Mouse (Mus musculus) CH12.LX (cell line): ENCODE data around the gene Dnaja3. TPM values are rescaled to one million over a fixed set of nuclear protein-coding genes. Genes with fewer than 3 reads are reported as not detected.

Experiments
- DNase-seq: peaks from one replicate; pipeline ENCODE4 v3.0.0-alpha.2; 2013; ENCODE audit errors: extremely low read depth
- H3K27ac ChIP-seq: 2 replicates; pipeline ENCODE4 v1.5.1; 2012; ENCODE audit warnings: low read depth, mild to moderate bottlenecking, control low read depth, moderate library complexity; ENCODE audit not compliant: insufficient read depth
- H3K27me3 ChIP-seq: replicated peaks from 2 replicates; pipeline ENCODE3; 2012; ENCODE audit warnings: inconsistent platforms
- H3K36me3 ChIP-seq, 2 experiments: replicated peaks in 1 of 2; 2 replicates each; pipeline versions ENCODE3 to v1.6.1; 2012; ENCODE audit warnings: inconsistent platforms in 1 of 2, low read length in 1 of 2, mild to moderate bottlenecking in 1 of 2, mixed read lengths in 1 of 2, moderate library complexity in 1 of 2; ENCODE audit not compliant: control insufficient read depth in 1 of 2, insufficient read depth in 1 of 2
- H3K4me1 ChIP-seq, 2 experiments: 2 replicates each; pipeline ENCODE4 v1.6.1; 2012; ENCODE audit warnings: inconsistent platforms in 1 of 2, moderate library complexity in 1 of 2; ENCODE audit not compliant: insufficient read depth in 2 of 2, control insufficient read depth in 1 of 2
- H3K4me2 ChIP-seq: 2 replicates; pipeline ENCODE4 v1.6.1; 2012; ENCODE audit warnings: low read depth, mild to moderate bottlenecking, control low read depth; ENCODE audit not compliant: poor library complexity, insufficient read depth, severe bottlenecking
- H3K4me3 ChIP-seq, 3 experiments: fragments of 150-350 bp in 1 of 3; sonication (generic) in 1 of 3; replicated peaks in 1 of 3; 2 replicates each; pipeline versions ENCODE3 to v1.5.1; 2011 to 2012; ENCODE audit warnings: low read depth in 2 of 3, low read length in 2 of 3, mild to moderate bottlenecking in 2 of 3, moderate library complexity in 2 of 3, control low read depth in 1 of 3, improper control_type of control experiment in 1 of 3, inconsistent platforms in 1 of 3, mixed read lengths in 1 of 3; ENCODE audit not compliant: poor library complexity in 1 of 3
- H3K79me2 ChIP-seq: replicated peaks from 2 replicates; pipeline ENCODE4 v1.6.1; 2012; ENCODE audit warnings: mild to moderate bottlenecking, moderate library complexity; ENCODE audit not compliant: control insufficient read depth, poor library complexity, insufficient read depth, severe bottlenecking; ENCODE audit errors: extremely low read depth
- H3K9ac ChIP-seq: 2 replicates; pipeline ENCODE4 v1.6.1; 2012; ENCODE audit warnings: low read depth, mild to moderate bottlenecking, control low read depth, moderate library complexity; ENCODE audit not compliant: insufficient read depth
- H3K9me3 ChIP-seq: replicated peaks from 2 replicates; pipeline ENCODE3; 2012; ENCODE audit warnings: low read length, inconsistent platforms, mixed read lengths
- CHD1 ChIP-seq: IDR thresholded peaks from 2 replicates; pipeline ENCODE4 v1.6.1; 2012; ENCODE audit warnings: low read depth, low read length, improper control_type of control experiment, inconsistent platforms
- E2F4 ChIP-seq: IDR thresholded peaks from 2 replicates; pipeline ENCODE4 v1.6.1; 2011; ENCODE audit warnings: low read depth, low read length, improper control_type of control experiment; ENCODE audit not compliant: insufficient replicate concordance
- EP300 ChIP-seq: IDR thresholded peaks from 2 replicates; pipeline ENCODE4 v1.6.1; 2011; ENCODE audit warnings: low read length, improper control_type of control experiment
- ETS1 ChIP-seq: conservative IDR thresholded peaks from 2 replicates; pipeline ENCODE4 v1.6.1; 2012; ENCODE audit warnings: low read depth, mild to moderate bottlenecking, inconsistent platforms, low read length, improper control_type of control experiment, moderate library complexity
- IRF4 ChIP-seq: IDR thresholded peaks from 2 replicates; pipeline ENCODE4 v1.6.1; 2014; ENCODE audit warnings: low read depth, mild to moderate bottlenecking, inconsistent platforms, low read length, improper control_type of control experiment
- MAFK ChIP-seq: IDR thresholded peaks from 2 replicates; pipeline ENCODE4 v1.6.1; 2011; ENCODE audit warnings: low read length, improper control_type of control experiment; ENCODE audit not compliant: insufficient replicate concordance
- MAZ ChIP-seq: IDR thresholded peaks from 2 replicates; pipeline ENCODE4 v1.6.1; 2012; ENCODE audit warnings: low read depth, mild to moderate bottlenecking, inconsistent platforms, low read length, improper control_type of control experiment, moderate library complexity
- MEF2A ChIP-seq: IDR thresholded peaks from 2 replicates; pipeline ENCODE4 v1.6.1; 2014; ENCODE audit warnings: low read depth, mild to moderate bottlenecking, inconsistent platforms, low read length, improper control_type of control experiment, borderline replicate concordance
- NRF1 ChIP-seq: IDR thresholded peaks from 2 replicates; pipeline ENCODE4 v1.6.1; 2014; ENCODE audit warnings: low read depth, mild to moderate bottlenecking, inconsistent platforms, low read length, improper control_type of control experiment, moderate library complexity
- POLR2A ChIP-seq: IDR thresholded peaks from 2 replicates; pipeline ENCODE4 v1.6.1; 2011; ENCODE audit warnings: low read depth, mild to moderate bottlenecking, improper control_type of control experiment, low read length
- POLR2AphosphoS2 ChIP-seq: IDR thresholded peaks from 2 replicates; pipeline ENCODE4 v1.6.1; 2011; ENCODE audit warnings: low read depth, low read length, improper control_type of control experiment
- RAD21 ChIP-seq: IDR thresholded peaks from 2 replicates; pipeline ENCODE4 v1.6.1; 2011; ENCODE audit warnings: low read depth, mild to moderate bottlenecking, low read length, improper control_type of control experiment, moderate library complexity
- TCF12 ChIP-seq: IDR thresholded peaks from 2 replicates; pipeline ENCODE4 v1.6.1; 2014; ENCODE audit warnings: low read depth, mild to moderate bottlenecking, inconsistent platforms, low read length, improper control_type of control experiment
- UBTF ChIP-seq: IDR thresholded peaks from 2 replicates; pipeline ENCODE4 v1.6.1; 2012; ENCODE audit warnings: low read depth, mild to moderate bottlenecking, inconsistent platforms, low read length, improper control_type of control experiment, moderate library complexity
- USF1 ChIP-seq: IDR thresholded peaks from 2 replicates; pipeline ENCODE4 v1.6.1; 2014; ENCODE audit warnings: low read depth, mild to moderate bottlenecking, inconsistent platforms, low read length, improper control_type of control experiment
- ZKSCAN1 ChIP-seq: IDR thresholded peaks from 2 replicates; pipeline ENCODE4 v1.6.1; 2012; ENCODE audit warnings: low read depth, inconsistent platforms, low read length, improper control_type of control experiment, borderline replicate concordance
- ZMIZ1 ChIP-seq: IDR thresholded peaks from 2 replicates; pipeline ENCODE4 v1.6.1; 2012; ENCODE audit warnings: low read depth, mild to moderate bottlenecking, inconsistent platforms, low read length, improper control_type of control experiment
- ZNF384 ChIP-seq: IDR thresholded peaks from 2 replicates; pipeline ENCODE4 v1.6.1; 2012; ENCODE audit warnings: low read depth, low read length, improper control_type of control experiment, inconsistent platforms
- dilution Hi-C: fragments of 300-500 bp; cut with MboI; formaldehyde crosslinking; loops from 2 replicates; pipeline ENCODE4 v1.14.3; 2020; ENCODE audit warnings: low sequenced_read_pairs; ENCODE audit not compliant: extremely low pct_unique_long_range_greater_than_20kb, extremely low pct_ligation_motif_present
- in situ Hi-C: fragments of 300-500 bp; cut with MboI; formaldehyde crosslinking; loops from 3 replicates; pipeline ENCODE4 v1.14.3; 2019; ENCODE audit warnings: low sequenced_read_pairs, low pct_ligation_motif_present, low pct_unique_long_range_greater_than_20kb, mixed read lengths
- polyA plus RNA-seq: library from polyadenylated mRNA; unstranded; fragments of >175 nt; gene quantifications from 2 replicates; pipeline ENCODE4 v1.2.1, GENCODE M21; 2012; ENCODE audit warnings: low read depth; ENCODE audit not compliant: insufficient read length
- total RNA-seq, 2 experiments: library from RNA; depleted of rRNA; stranded (reverse); fragments of 300-350 nt in 1 of 2; fragments of >200 nt in 1 of 2; gene quantifications; 2 replicates each; pipeline ENCODE4 v1.2.3; 2012 to 2014

Dnaja3 gene
- total and polyA plus RNA-seq, 3 experiments: 56.6 to 85.3 (median 80.4) TPM

DNA sequence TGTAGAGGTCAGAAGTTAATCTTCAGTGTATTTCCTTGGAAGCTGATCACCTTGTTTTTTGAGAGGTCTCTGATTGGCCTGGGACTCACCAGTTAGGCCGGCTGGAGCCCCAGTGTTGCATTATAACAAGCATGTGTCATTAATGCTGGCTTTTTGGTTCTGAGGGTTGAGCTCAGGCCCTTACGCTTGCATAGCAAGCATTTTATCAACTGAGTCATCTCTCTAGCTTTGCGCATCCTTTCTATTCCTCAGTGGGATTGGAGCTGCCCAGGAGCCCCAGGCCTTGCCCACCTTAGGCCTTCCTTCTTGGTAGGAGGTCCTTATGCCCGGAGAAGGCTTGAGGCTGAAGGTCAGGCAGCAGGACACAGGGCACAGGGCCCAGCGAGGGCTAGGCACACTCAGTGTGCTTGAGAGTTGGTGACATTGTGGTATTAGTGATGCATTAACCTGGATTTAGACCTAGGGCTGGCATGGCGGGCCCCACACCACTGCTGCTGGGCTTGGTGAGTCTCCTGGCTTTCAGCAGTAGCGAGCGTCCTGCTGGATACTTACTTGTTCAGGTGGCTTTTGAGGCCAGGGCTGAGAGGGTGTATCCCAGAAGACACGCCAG, 39.0 kb upstream of the Dnaja3 start:
- no peak overlapping the region for H3K4me3 ChIP-seq
- dilution Hi-C loops: no loop called here
- no peaks in the 10 kb centered on the region for H3K9me3 ChIP-seq
- DNase-seq: no peak
- in situ Hi-C loops: no loop called here
- no peak for TF ChIP-seq UBTF
- no peak for TF ChIP-seq ZMIZ1
- no peak for TF ChIP-seq MAFK
- no peak for TF ChIP-seq E2F4
- TF ChIP-seq ETS1: no peak
- no peak for TF ChIP-seq TCF12
- no peak for TF ChIP-seq EP300
- TF ChIP-seq MAZ: no peak
- TF ChIP-seq USF1: no peak
- no peak for TF ChIP-seq ZKSCAN1
- no peak for TF ChIP-seq IRF4
- no peak for TF ChIP-seq POLR2A
- no peak for TF ChIP-seq ZNF384
- no peak for TF ChIP-seq MEF2A
- no peak for TF ChIP-seq NRF1
- peaks cover 7 to 20% of the 10 kb centered on the region in 2 experiments for H3K4me1 ChIP-seq
- H3K9ac ChIP-seq: no peak overlapping the region
- no peaks in the 10 kb centered on the region for H3K79me2 ChIP-seq
- no peak overlapping the region for H3K27ac ChIP-seq
- H3K36me3 ChIP-seq: no peaks in the 10 kb centered on the region
- H3K4me2 ChIP-seq: no peak overlapping the region
- H3K27me3 ChIP-seq: peaks cover 15% of the 10 kb centered on the region

DNA sequence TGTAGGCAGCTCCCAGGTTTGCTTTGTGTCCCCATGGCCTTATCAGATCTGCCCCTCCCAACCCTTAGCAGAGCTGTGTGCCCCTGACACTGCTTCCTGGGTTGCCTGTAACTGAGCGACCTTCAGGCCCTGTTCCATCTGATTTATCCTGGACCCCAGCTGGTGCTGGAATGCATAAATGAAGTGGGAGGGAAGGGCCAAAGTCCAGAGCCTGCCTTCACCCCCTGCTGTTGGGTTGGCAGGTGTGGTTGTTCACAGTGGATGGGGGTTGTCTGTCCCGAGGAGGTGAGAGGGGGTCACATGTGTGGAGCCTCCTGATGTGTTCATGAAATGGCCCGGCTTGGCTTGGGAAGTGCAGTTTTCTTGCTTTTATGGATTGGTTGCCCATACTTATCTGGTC, 37.6 kb upstream of the Dnaja3 start:
- Histone ChIP-seq H3K4me3 (no peak overlapping the region), H3K36me3 (no peaks in the 10 kb centered on the region), H3K27me3 (peaks cover 2% of the 10 kb centered on the region), H3K4me1 (peaks cover 5 to 23% of the 10 kb centered on the region in 2 experiments; a peak in 3 of 4 replicates), H3K4me2 (no peak overlapping the region), H3K9ac (no peak overlapping the region), H3K27ac (no peak overlapping the region)
- dilution Hi-C loops: no loop called here
- in situ Hi-C loops: no loop called here
- DNase-seq: no peak
- TF ChIP-seq POLR2AphosphoS2: no peak
- TF ChIP-seq RAD21: no peak
- TF ChIP-seq POLR2A: no peak
- TF ChIP-seq CHD1: no peak
- TF ChIP-seq, all 38 proteins: peak for 0
- Histone ChIP-seq H3K79me2 (no peaks in the 10 kb centered on the region), H3K9me3 (no peaks in the 10 kb centered on the region)
